Mouse (Mus musculus): Measurements from ENCODE around the gene Cacnb1. TPM values are rescaled to one million over a fixed set of nuclear protein-coding genes. Genes with fewer than 3 reads are reported as not detected.

The Cacnb1 gene
- 59.6 and 69.0 TPM in 2 replicates for polyA plus RNA-seq (2015; fragmentation: Nextera tagmentation; extraction: Ambion mirVana)

DNA sequence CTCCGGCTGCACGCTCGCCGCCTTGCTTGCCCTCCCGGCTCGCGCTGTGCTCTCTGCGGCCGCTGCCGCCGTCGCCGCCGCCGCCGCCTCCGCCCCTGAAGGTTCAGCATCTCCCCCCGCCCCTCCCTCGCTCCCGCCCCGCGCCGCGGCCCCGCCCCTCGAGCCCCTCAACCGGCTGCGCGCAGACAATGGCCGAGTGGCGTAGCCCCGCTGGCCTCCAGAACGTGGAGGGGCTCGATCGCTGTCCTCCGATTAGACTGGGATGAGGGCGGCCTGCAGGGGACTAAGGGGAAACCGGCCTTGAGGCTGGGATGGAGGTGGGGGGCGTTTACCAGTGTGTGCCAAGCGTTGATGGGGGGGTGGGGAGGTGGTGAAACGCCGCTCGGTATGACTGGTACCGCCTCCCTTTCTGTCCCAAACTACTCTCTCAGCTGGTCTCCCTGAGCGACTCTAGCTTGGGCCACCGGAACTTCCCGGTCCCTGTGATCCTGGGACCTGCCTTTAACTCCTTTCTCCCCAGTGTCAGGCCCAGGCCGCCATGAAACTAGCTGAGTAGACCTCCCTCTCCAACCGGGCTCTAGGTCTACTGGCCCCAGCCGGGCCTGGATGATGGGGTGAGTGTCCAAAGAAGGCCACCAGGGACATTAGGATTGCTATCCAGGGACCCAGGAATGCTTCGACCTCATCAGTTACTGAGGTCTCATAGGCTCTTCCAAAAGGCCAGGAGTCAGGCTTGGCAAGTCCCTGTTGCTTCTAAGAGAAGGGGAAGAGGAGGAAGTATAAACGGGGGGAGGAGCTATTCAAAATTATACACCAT, at the start of gene Cacnb1:
Gene Cacnb1 (minus strand): TSS at position 480 of the 817 bp plus-strand sequence.
- ATAC-seq: peak; percentile 63
- H3K4me1 ChIP-seq (ENCODE audit: control insufficient read depth, insufficient read depth, low read depth, low read length): peaks cover 46% of the 10 kb centered on the region
- WGBS: under 1% methylated on average over 50 of the region's 52 CpGs

DNA sequence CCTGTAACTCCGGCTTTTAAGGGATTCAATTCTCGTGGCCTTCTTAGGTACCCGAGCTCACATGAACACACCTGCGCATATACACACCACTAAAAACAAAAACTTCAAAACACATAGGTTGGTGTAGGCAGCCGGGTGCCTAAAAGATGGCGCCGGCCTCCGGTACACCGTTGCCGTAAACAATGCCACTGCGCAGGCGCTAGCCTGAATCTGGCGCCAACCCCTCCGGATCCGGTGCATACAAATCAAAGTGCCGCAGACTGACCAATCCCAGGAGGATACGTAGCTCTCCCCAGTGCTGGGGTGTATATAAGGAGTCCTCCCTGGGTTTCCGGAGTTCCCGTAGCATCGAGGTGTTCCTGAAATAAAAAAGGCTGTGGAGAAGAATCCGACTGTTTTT, 44.4 kb upstream of the Cacnb1 start:
- no peak for ATAC-seq
- 95% methylated on average over 21 of the region's 21 CpGs for WGBS

More for the DNA sequence above, at the start of gene Cacnb1:
- Histone ChIP-seq H3K4me3 (ENCODE audit: low read length) (peak within 1 kb of the TSS; percentile 95), H3K27me3 (replicated peaks; ENCODE audit: control insufficient read depth, insufficient read depth, low read length) (no peaks in the 10 kb centered on the region), H3K36me3 (ENCODE audit: control insufficient read depth, insufficient read depth, low read length) (0 out of 2 replicates have a peak, but pooled peaks cover 4% of the 10 kb centered on the region), H3K9ac (ENCODE audit: low read depth, low read length) (peak within 1 kb of the TSS; percentile 98), H3K4me2 (ENCODE audit: low read length) (peak within 1 kb of the TSS; percentile 90), H3K9me3 (ENCODE audit: control insufficient read depth, low read length) (no peaks in the 10 kb centered on the region), H3K27ac (ENCODE audit: low read depth, low read length) (peak within 1 kb of the TSS; percentile 95)

DNA sequence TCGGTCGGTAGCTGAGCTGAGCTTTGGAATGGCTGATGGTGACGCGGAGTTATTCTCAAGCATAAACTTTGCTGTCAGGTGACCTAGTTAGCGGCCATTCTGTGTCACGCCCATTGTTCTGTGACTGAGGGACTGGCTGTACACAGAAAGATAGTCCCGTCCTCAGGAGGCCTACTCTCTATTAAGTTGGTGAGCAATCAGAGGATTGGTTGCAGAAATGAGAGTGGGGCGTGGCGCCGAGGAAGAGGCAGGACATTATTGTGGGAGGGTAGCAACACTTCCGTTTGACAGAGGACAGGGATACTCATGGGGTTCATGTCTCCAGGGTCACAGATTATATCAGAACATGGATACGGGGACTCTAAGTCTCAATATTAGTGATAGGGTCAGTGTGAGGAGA, 43.4 kb upstream of the Cacnb1 start:
- no peaks in the 10 kb centered on the region for H3K9me3 ChIP-seq (ENCODE audit: control insufficient read depth, low read length)
- H3K27ac ChIP-seq (ENCODE audit: low read depth, low read length): no peak overlapping the region
- no peak for ATAC-seq
- 89% methylated on average over 12 of the region's 12 CpGs for WGBS
- no peak overlapping the region for H3K4me3 ChIP-seq (ENCODE audit: low read length)
- H3K9ac ChIP-seq (ENCODE audit: low read depth, low read length): no peak overlapping the region
- H3K4me1 ChIP-seq (ENCODE audit: control insufficient read depth, insufficient read depth, low read depth, low read length): no peaks in the 10 kb centered on the region
- H3K36me3 ChIP-seq (ENCODE audit: control insufficient read depth, insufficient read depth, low read length): no peaks in the 10 kb centered on the region
- H3K4me2 ChIP-seq (ENCODE audit: low read length): no peak overlapping the region
- H3K27me3 ChIP-seq (replicated peaks; ENCODE audit: control insufficient read depth, insufficient read depth, low read length): no peaks in the 10 kb centered on the region

More for the DNA sequence above, 44.4 kb upstream of the Cacnb1 start:
- Histone ChIP-seq H3K36me3 (ENCODE audit: control insufficient read depth, insufficient read depth, low read length) (no peaks in the 10 kb centered on the region), H3K4me1 (ENCODE audit: control insufficient read depth, insufficient read depth, low read depth, low read length) (no peaks in the 10 kb centered on the region), H3K9ac (ENCODE audit: low read depth, low read length) (no peak overlapping the region), H3K9me3 (ENCODE audit: control insufficient read depth, low read length) (no peaks in the 10 kb centered on the region), H3K27ac (ENCODE audit: low read depth, low read length) (no peak overlapping the region), H3K27me3 (replicated peaks; ENCODE audit: control insufficient read depth, insufficient read depth, low read length) (no peaks in the 10 kb centered on the region), H3K4me2 (ENCODE audit: low read length) (no peak overlapping the region), H3K4me3 (ENCODE audit: low read length) (no peak overlapping the region)

DNA sequence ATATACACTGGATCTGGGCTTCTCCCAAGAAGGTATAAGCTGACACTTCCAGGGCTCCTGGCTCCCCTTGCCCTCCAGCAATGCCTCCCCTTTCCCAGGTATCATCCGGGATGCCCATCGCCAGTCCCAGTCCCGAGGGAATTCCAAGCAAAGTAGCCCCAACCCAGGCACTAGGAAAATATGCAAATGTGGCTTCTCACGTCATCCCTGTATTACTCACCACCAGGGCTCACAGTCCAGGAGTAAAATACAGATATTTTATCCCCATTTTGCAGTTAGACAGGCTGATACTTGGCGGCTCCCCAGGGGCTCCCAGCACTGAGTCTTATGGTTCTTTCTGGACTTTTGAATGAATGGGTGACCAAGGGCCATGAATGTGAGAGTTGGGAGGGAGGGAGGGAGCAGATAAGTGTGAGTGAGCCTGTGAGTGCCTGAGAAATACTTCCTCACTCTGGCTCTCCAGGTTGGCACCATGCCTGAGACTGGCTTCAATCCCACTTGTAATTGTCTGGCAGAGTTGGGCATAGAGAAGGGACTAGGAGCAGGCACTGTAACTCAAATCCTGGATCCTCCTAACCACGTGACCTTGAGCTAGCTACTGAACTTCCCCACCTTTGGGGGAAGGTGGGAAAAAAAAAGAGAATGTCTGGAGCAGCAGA, 39.2 kb upstream of the Cacnb1 start:
- Histone ChIP-seq H3K27me3 (replicated peaks; ENCODE audit: control insufficient read depth, insufficient read depth, low read length) (no peaks in the 10 kb centered on the region), H3K36me3 (ENCODE audit: control insufficient read depth, insufficient read depth, low read length) (no peaks in the 10 kb centered on the region), H3K4me2 (ENCODE audit: low read length) (no peak overlapping the region), H3K9ac (ENCODE audit: low read depth, low read length) (no peak overlapping the region), H3K4me1 (ENCODE audit: control insufficient read depth, insufficient read depth, low read depth, low read length) (peaks cover 8% of the 10 kb centered on the region), H3K27ac (ENCODE audit: low read depth, low read length) (no peak overlapping the region), H3K4me3 (ENCODE audit: low read length) (no peak overlapping the region), H3K9me3 (ENCODE audit: control insufficient read depth, low read length) (no peaks in the 10 kb centered on the region)
- WGBS: 49% methylated on average over 6 of the region's 6 CpGs
- no peak for ATAC-seq

DNA sequence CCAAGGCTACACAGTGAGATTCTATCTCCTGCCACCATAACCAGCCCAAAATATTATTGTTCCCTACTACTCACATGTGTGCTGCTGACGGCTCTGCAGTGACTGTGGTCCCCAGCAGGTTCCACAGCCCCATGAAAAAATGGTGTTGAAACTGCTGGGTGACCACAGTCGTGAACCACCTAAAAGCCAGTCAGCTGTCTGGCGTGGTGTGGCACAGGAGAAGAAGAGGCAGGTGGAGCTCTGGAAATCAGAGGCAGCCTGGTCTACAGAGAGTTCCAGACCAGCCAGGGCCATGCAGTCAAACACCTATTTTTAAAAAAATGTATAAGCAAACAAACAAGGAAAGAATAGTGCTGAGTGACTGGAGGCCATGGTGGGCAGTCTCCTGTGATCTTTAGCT, 38.6 kb upstream of the Cacnb1 start:
- Histone ChIP-seq H3K4me2 (ENCODE audit: low read length) (no peak overlapping the region), H3K27ac (ENCODE audit: low read depth, low read length) (no peak overlapping the region), H3K4me1 (ENCODE audit: control insufficient read depth, insufficient read depth, low read depth, low read length) (peaks cover 8% of the 10 kb centered on the region), H3K36me3 (ENCODE audit: control insufficient read depth, insufficient read depth, low read length) (no peaks in the 10 kb centered on the region), H3K9ac (ENCODE audit: low read depth, low read length) (no peak overlapping the region), H3K9me3 (ENCODE audit: control insufficient read depth, low read length) (no peaks in the 10 kb centered on the region), H3K4me3 (ENCODE audit: low read length) (no peak overlapping the region), H3K27me3 (replicated peaks; ENCODE audit: control insufficient read depth, insufficient read depth, low read length) (no peaks in the 10 kb centered on the region)
- ATAC-seq: no peak
- WGBS: 84% methylated on average over 3 of the region's 3 CpGs

DNA sequence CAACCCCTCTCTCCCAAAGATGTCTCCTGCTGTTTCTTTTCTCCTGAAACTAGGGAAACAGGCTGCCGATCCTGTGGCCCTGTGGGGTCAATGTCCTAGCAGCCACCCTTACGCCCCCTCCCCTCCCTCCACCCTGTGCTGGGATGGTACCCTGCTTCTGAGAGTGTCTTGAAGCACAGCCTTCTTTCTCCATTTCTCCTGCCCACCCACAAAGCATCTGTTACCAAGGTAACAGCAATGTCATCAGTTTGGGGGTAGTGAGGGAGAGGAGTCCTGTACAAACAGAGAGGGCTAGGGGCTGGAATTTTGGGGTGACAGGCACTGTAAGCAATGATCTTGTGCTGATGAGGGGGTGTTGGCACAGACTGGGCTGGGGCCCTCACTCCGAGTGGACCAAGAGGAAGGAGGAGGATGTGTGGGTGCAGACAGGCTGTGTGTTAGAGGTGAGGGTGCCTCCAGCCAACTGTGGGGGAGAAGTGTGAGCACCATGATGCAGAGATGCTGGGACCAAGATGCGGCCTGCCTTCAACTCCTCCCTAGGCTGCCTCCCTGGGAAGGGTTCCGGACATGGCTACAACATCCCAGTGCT, 37.4 kb upstream of the Cacnb1 start:
- WGBS: 69% methylated on average over 5 of the region's 5 CpGs
- no peaks in the 10 kb centered on the region for H3K36me3 ChIP-seq (ENCODE audit: control insufficient read depth, insufficient read depth, low read length)
- peak overlapping the region; percentile 38; the same call in 1 of the 2 replicates for H3K9ac ChIP-seq (ENCODE audit: low read depth, low read length)
- H3K4me3 ChIP-seq (ENCODE audit: low read length): no peak overlapping the region
- peaks cover 8% of the 10 kb centered on the region for H3K4me1 ChIP-seq (ENCODE audit: control insufficient read depth, insufficient read depth, low read depth, low read length)
- no peak overlapping the region for H3K27ac ChIP-seq (ENCODE audit: low read depth, low read length)
- no peak overlapping the region for H3K4me2 ChIP-seq (ENCODE audit: low read length)
- H3K27me3 ChIP-seq (replicated peaks; ENCODE audit: control insufficient read depth, insufficient read depth, low read length): 0 out of 2 replicates have a peak, but pooled peaks cover 2% of the 10 kb centered on the region
- no peaks in the 10 kb centered on the region for H3K9me3 ChIP-seq (ENCODE audit: control insufficient read depth, low read length)
- no peak for ATAC-seq

DNA sequence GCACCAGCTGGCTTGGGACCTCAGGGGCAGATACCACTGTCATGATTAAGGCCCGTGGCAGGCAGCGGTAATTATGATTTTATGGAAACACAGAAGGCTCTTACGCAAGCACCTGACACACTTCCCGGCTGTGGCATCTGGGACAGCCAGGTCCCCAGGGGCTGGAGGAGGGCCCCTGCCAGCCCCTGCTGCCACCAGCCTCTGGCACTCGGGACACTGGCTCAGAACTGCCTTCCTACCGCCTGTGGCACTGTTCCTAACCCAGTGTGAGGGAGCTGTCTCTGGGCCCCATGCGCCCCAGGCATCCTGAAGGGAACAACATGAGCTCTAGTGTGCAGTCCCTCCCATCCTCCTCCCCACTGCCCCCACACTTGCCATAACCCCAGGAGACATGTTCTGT, 36.8 kb upstream of the Cacnb1 start:
- 37% methylated on average over 7 of the region's 7 CpGs for WGBS
- Histone ChIP-seq H3K9me3 (ENCODE audit: control insufficient read depth, low read length) (no peaks in the 10 kb centered on the region), H3K4me2 (ENCODE audit: low read length) (no peak overlapping the region), H3K27me3 (replicated peaks; ENCODE audit: control insufficient read depth, insufficient read depth, low read length) (0 out of 2 replicates have a peak, but pooled peaks cover 2% of the 10 kb centered on the region), H3K9ac (ENCODE audit: low read depth, low read length) (peak overlapping the region; percentile 38), H3K4me3 (ENCODE audit: low read length) (no peak overlapping the region), H3K4me1 (ENCODE audit: control insufficient read depth, insufficient read depth, low read depth, low read length) (peaks cover 8% of the 10 kb centered on the region), H3K27ac (ENCODE audit: low read depth, low read length) (no peak overlapping the region), H3K36me3 (ENCODE audit: control insufficient read depth, insufficient read depth, low read length) (no peaks in the 10 kb centered on the region)
- ATAC-seq: no peak

DNA sequence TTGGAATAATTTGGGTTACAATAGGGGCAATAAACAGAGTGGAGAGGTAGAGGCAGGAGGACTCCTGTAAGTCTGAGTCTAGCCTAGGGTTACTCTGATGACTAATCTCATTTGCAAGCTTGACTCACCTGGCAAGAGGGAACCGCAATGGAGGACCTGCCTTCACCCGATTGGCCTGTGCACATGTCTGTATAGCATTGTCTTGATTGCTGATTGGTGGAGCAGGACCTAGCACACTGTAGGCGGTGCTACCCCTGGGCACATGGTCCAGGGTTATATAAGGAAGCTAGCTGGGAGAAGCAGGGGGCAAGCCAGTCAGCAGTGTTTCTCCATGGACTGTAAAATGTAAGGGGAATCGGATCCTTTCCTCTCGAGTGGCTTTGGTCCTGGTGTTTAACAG, 35.2 kb upstream of the Cacnb1 start:
- Histone ChIP-seq H3K27ac (ENCODE audit: low read depth, low read length) (no peak overlapping the region), H3K4me1 (ENCODE audit: control insufficient read depth, insufficient read depth, low read depth, low read length) (peaks cover 8% of the 10 kb centered on the region), H3K36me3 (ENCODE audit: control insufficient read depth, insufficient read depth, low read length) (no peaks in the 10 kb centered on the region), H3K27me3 (replicated peaks; ENCODE audit: control insufficient read depth, insufficient read depth, low read length) (peaks cover 2% of the 10 kb centered on the region; the same call in 1 of the 2 replicates), H3K4me3 (ENCODE audit: low read length) (no peak overlapping the region), H3K9me3 (ENCODE audit: control insufficient read depth, low read length) (no peaks in the 10 kb centered on the region), H3K4me2 (ENCODE audit: low read length) (no peak overlapping the region), H3K9ac (ENCODE audit: low read depth, low read length) (no peak overlapping the region)
- 85% methylated on average over 5 of the region's 5 CpGs for WGBS
- no peak for ATAC-seq

DNA sequence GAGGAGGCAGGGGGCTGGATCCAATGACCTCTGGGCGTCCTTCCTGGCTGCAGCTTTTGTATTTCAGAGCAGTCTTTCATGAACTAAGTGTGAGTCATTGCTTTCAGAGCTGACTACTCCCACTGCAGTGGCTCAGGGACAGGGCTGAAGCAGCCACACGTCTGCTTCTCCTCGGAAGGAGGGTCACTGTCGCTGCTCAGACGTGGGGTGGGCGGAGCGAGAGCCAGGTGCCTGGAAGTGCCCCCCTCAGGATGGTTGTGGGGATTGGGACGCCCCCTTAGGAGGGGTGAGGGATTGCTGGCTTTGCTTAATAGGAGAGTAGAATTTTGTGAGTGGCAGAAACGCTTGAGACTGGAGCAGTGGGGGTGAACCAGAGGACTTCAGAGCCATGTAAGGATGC, 34.6 kb upstream of the Cacnb1 start:
- peak overlapping the region; percentile 50; the same call in 1 of the 2 replicates for H3K9ac ChIP-seq (ENCODE audit: low read depth, low read length)
- no peak overlapping the region for H3K27ac ChIP-seq (ENCODE audit: low read depth, low read length)
- no peak for ATAC-seq
- 25% methylated on average over 9 of the region's 9 CpGs for WGBS
- H3K27me3 ChIP-seq (replicated peaks; ENCODE audit: control insufficient read depth, insufficient read depth, low read length): peaks cover 6% of the 10 kb centered on the region
- H3K9me3 ChIP-seq (ENCODE audit: control insufficient read depth, low read length): no peaks in the 10 kb centered on the region
- H3K4me1 ChIP-seq (ENCODE audit: control insufficient read depth, insufficient read depth, low read depth, low read length): peaks cover 13% of the 10 kb centered on the region
- no peaks in the 10 kb centered on the region for H3K36me3 ChIP-seq (ENCODE audit: control insufficient read depth, insufficient read depth, low read length)
- H3K4me3 ChIP-seq (ENCODE audit: low read length): no peak overlapping the region
- no peak overlapping the region for H3K4me2 ChIP-seq (ENCODE audit: low read length)

All from hindbrain, embryonic 16.5 days (tissue).